Mouse (Mus musculus) small intestine, adult 2 months (tissue): ENCODE measurements around the gene Pip5k1c.

Experiments
- CTCF ChIP-seq: fragments of 200-500 bp; IDR thresholded peaks from 2 replicates; pipeline ENCODE4 v1.5.1; 2012; ENCODE audit warnings: low read depth, mild to moderate bottlenecking, control low read depth, inconsistent platforms, low read length, moderate library complexity, mixed read lengths; ENCODE audit not compliant: insufficient replicate concordance, insufficient read length; ENCODE audit errors: extremely low read depth
- POLR2A ChIP-seq: fragments of 200-500 bp; IDR thresholded peaks from 2 replicates; pipeline ENCODE4 v1.6.1; 2012; ENCODE audit warnings: low read depth, mild to moderate bottlenecking, control low read depth, inconsistent platforms, low read length, moderate library complexity

DNA sequence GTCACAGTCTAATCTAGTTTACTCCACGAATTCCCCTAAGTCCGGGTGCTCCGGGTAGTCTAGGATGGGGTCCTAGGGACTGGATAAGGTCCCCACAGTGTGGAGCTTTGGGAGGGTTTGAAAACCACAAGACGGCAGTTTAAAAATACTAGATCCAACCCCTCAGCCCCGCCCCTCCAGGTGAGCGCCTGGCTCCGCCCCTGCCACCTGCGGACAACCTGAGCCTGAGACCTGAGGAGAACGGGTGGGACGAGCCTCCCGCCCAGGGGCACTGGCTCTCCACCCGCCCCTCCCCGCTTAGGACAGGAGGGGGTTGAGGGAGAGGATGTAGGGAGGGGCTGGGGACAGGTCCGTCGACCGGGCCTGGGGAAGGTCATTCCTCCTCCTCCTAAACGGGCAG is 8.0 kb upstream of the Pip5k1c start:
- TF ChIP-seq CTCF (no peak), POLR2A (no peak)
